Mouse (Mus musculus): ENCODE results near the gene Ankrd36.
"Not testable (repeated sequence)": the region's sequence is repeated elsewhere in the genome, so short reads cannot be mapped to it uniquely, and the experiment has no call there.

The Ankrd36 gene

GRCm38 (mm10) chr11:5569474-5569873 is at the start of gene Ankrd36:
Gene Ankrd36, plus strand, starts transcription at chr11:5569684.
- in situ Hi-C loops (cut with MboI; ENCODE audit: low sequenced_read_pairs) = no loop called here

GRCm38 (mm10) chr11:5520412-5521265 is 48.8 kb upstream of the Ankrd36 start, which contains the start of gene Xbp1:
Gene Xbp1, plus strand, starts transcription at chr11:5520659.
- in situ Hi-C loops (cut with MboI; ENCODE audit: low sequenced_read_pairs) = no loop called here

- in situ Hi-C loops (cut with MboI; ENCODE audit: low sequenced_read_pairs) = no loop called here
Observed at GRCm38 (mm10) chr11:5521266-5521515, 48.3 kb upstream of the Ankrd36 start.

GRCm38 (mm10) chr11:5521516-5522291 is 47.8 kb upstream of the Ankrd36 start:
- in situ Hi-C loops (cut with MboI; ENCODE audit: low sequenced_read_pairs) = no loop called here

GRCm38 (mm10) chr11:5522798-5523415 is 46.6 kb upstream of the Ankrd36 start:
- in situ Hi-C loops (cut with MboI; ENCODE audit: low sequenced_read_pairs) = no loop called here

GRCm38 (mm10) chr11:5525418-5525817 is 44.1 kb upstream of the Ankrd36 start:
- in situ Hi-C loops (cut with MboI; ENCODE audit: low sequenced_read_pairs) = no loop called here

- in situ Hi-C loops (cut with MboI; ENCODE audit: low sequenced_read_pairs) = no loop called here
Observed at GRCm38 (mm10) chr11:5526573-5527439, 42.7 kb upstream of the Ankrd36 start.

GRCm38 (mm10) chr11:5527865-5528523 is 41.5 kb upstream of the Ankrd36 start:
- in situ Hi-C loops (cut with MboI; ENCODE audit: low sequenced_read_pairs) = no loop called here

GRCm38 (mm10) chr11:5528841-5529240 is 40.6 kb upstream of the Ankrd36 start:
- in situ Hi-C loops (cut with MboI; ENCODE audit: low sequenced_read_pairs) = no loop called here

- in situ Hi-C loops (cut with MboI; ENCODE audit: low sequenced_read_pairs) = no loop called here
Observed at GRCm38 (mm10) chr11:5530172-5530571, 39.3 kb upstream of the Ankrd36 start.

GRCm38 (mm10) chr11:5530717-5531116 is 38.8 kb upstream of the Ankrd36 start:
- in situ Hi-C loops (cut with MboI; ENCODE audit: low sequenced_read_pairs) = no loop called here

- in situ Hi-C loops (cut with MboI; ENCODE audit: low sequenced_read_pairs) = no loop called here
Observed at GRCm38 (mm10) chr11:5533108-5533507, 36.4 kb upstream of the Ankrd36 start.

GRCm38 (mm10) chr11:5537454-5537853 is 32.0 kb upstream of the Ankrd36 start:
- in situ Hi-C loops (cut with MboI; ENCODE audit: low sequenced_read_pairs) = not testable (repeated sequence)

GRCm38 (mm10) chr11:5540331-5540730 is 29.2 kb upstream of the Ankrd36 start:
- in situ Hi-C loops (cut with MboI; ENCODE audit: low sequenced_read_pairs) = no loop called here

- in situ Hi-C loops (cut with MboI; ENCODE audit: low sequenced_read_pairs) = no loop called here
Observed at GRCm38 (mm10) chr11:5541230-5541798, 28.2 kb upstream of the Ankrd36 start.

- in situ Hi-C loops (cut with MboI; ENCODE audit: low sequenced_read_pairs) = no loop called here
Observed at GRCm38 (mm10) chr11:5541799-5542481, 27.5 kb upstream of the Ankrd36 start, which contains the start of gene Ccdc117. Gene Ccdc117, minus strand, starts transcription at chr11:5542187.

GRCm38 (mm10) chr11:5542482-5543185 is 26.9 kb upstream of the Ankrd36 start:
- in situ Hi-C loops (cut with MboI; ENCODE audit: low sequenced_read_pairs) = no loop called here

- in situ Hi-C loops (cut with MboI; ENCODE audit: low sequenced_read_pairs) = no loop called here
Observed at GRCm38 (mm10) chr11:5543281-5543680, 26.2 kb upstream of the Ankrd36 start.

GRCm38 (mm10) chr11:5544709-5545108 is 24.8 kb upstream of the Ankrd36 start:
- in situ Hi-C loops (cut with MboI; ENCODE audit: low sequenced_read_pairs) = not testable (repeated sequence)
